Mouse (Mus musculus) MN1 (cell line): ENCODE results near the gene Srek1ip1.

Source experiments
- DNase-seq: peaks from one replicate; pipeline ENCODE4 v3.0.0-alpha.2; 2016; ENCODE audit warnings: low spot score

The Srek1ip1 gene

GRCm38 (mm10) chr13:104843295-104844089 lies 51.2 kb downstream of the Srek1ip1 start:
- no peak for DNase-seq

DNA sequence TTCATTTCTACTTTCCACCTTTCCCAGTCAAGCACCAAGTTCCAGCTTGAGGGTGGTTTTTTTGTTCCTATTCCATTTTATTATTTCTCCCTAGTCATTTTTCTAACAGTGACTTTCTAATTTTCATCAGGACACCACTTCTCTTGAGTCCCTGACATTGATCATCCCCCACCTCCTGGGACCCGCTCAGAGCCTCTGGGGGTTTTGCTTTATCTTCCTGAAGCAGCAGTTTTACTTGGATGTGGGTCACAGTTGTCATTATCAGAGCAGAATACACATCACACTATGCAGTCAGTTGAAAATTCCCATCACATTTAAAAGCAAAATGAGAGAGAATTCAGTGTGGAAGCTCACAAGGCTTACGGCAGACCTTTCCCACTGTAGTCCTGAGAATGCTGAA lies 61.4 kb downstream of the Srek1ip1 start:
- DNase-seq, result no peak

GRCm38 (mm10) chr13:104863127-104863979 lies 71.1 kb downstream of the Srek1ip1 start, which contains the start of gene Shisal2b:
TSS of gene Shisal2b (minus strand) at chr13:104863893.
- no peak for DNase-seq

GRCm38 (mm10) chr13:104866726-104867125 lies 74.4 kb downstream of the Srek1ip1 start:
- DNase-seq, result no peak

DNA sequence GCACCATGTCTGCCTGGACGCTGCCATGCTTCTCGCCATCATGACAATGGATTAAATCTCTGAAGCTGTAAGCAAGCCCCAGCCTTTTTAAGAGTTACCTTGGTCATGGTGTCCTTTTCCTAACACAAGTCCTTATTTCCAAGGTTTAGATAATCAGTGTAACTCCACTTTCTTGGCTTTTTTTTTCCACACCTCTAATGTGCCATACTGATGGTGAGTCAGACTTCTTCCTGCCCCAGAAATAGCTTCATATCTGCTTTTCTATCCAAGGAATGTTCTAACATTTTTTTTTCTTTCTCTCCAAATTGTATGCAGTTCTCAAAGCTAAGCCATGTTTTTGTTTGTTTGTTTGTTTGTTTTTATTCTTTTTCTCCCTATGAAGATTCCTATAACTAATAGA lies 77.6 kb downstream of the Srek1ip1 start:
- no peak for DNase-seq

DNA sequence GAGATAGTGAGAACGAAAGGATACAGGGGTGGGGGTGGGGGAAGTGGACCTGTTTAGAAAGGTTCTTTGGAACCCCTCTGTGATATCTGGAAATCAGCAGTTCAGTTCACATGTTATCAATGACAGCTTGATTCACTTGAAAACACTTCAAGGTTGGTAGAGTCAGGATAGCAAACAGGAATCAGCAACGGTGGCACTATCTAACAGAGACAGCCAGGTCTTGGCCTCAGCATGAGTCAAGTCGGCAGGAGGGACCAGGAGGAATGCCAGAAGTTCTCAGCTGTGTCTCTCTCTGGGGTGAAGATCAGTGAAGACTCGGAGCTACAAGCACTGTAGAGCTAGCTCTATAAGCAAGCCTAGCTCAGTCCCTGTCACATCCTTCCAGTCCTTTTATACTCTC lies 86.2 kb downstream of the Srek1ip1 start:
- DNase-seq, result no peak

DNA sequence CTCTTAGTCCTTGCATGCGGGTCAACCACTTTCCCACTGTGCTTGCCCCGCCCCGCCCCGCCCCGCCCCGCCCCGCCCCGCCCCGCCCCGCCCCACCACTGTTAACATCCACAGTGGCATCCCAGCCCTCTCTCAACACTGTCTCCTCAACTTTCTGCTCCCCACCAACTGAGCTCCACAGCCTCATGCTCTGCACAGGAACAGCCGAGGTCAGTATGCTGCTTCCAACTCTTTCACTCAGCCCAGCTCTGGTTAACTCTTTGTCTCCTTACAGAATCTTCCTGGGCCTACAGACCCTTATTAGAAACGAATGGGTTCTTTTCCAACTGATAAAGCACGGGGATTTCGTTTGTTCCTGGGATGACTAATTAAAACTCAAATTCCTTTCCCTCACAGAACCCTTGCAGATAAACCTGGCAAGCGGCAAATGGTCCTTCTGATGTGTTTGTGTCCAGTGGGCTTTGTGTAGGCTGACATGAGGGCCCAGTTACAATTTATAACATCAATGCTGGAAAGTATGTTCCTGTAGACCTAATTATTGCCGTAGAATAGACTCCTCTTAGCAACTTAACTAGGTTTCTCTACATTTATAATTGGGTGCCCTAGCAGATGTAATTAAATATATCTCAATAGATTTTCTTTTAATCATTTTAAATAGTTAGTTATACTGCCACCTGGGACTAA lies 91.4 kb downstream of the Srek1ip1 start:
- no peak for DNase-seq

- DNase-seq, result no peak
These were observed 94.2 kb downstream of the Srek1ip1 start for GRCm38 (mm10) chr13:104886308-104887032.
